14 mouse cellular contexts compared by ENCODE assay signal in genomic region chr15:67249147-67249546, GRCm38 (mm10).
DNase-seq lines count a peak whose midpoint lies in the region; ATAC-seq and TF ChIP-seq lines count a peak whose summit lies in the region.
"Had no signal": no experiment of that assay in that cellular context is flagged by ENCODE, and none has a peak within 500 bp of the region (broad histone marks: within the 10 kb centered on the region; RNA-seq: fewer than 3 reads in every experiment).

No protein-coding gene starts in this region.

- TF ChIP-seq EP300 in stomach, postnatal 0 days (optimal IDR thresholded peaks at IDR 0.05), result no peak

- no peak for TF ChIP-seq CTCF in forebrain, postnatal 0 days (IDR thresholded peaks at IDR 0.05; ENCODE audit: low read depth)
- no peak for TF ChIP-seq CTCF in stomach, postnatal 0 days (IDR thresholded peaks at IDR 0.05; ENCODE audit: low read depth)

- no peaks in the 10 kb centered on the region for H3K36me3 ChIP-seq in forebrain, postnatal 0 days (ENCODE audit: insufficient read depth)
- H3K36me3 ChIP-seq in forebrain, embryonic 11.5 days (ENCODE audit: control insufficient read depth, insufficient read depth, low read length), result no peaks in the 10 kb centered on the region
- no peaks in the 10 kb centered on the region for H3K36me3 ChIP-seq in hindbrain, embryonic 16.5 days (ENCODE audit: control insufficient read depth, insufficient read depth, low read length)
- H3K36me3 ChIP-seq in hindbrain, embryonic 11.5 days (ENCODE audit: control insufficient read depth, insufficient read depth, low read length), result no peaks in the 10 kb centered on the region
- H3K36me3 ChIP-seq in stomach, embryonic 14.5 days (ENCODE audit: control insufficient read depth, insufficient read depth, low read length), result no peaks in the 10 kb centered on the region
- H3K36me3 ChIP-seq in stomach, postnatal 0 days (ENCODE audit: control insufficient read depth, insufficient read depth, low read length), result no peaks in the 10 kb centered on the region
- H3K36me3 ChIP-seq: embryonic facial prominence, embryonic 15.5 days; intestine, embryonic 15.5 days; liver, embryonic 12.5 days had no signal

- peak; percentile 52 for DNase-seq in forebrain, postnatal 0 days
- no peak for DNase-seq in forebrain, embryonic 11.5 days (ENCODE audit: low spot score)
- no peak for DNase-seq in hindbrain, embryonic 11.5 days (ENCODE audit: low spot score)
- no peak for DNase-seq in stomach, postnatal 0 days (ENCODE audit: low spot score)
- no peak for DNase-seq in kidney, postnatal 4 days
- DNase-seq in thymus, postnatal 36 days, result no peak
- DNase-seq: adrenal gland, adult 2 months; cerebellum, adult 9-11 months; layer of hippocampus, adult 9-11 months had no signal

- H3K4me2 ChIP-seq in forebrain, postnatal 0 days (ENCODE audit: low read depth), result no peak overlapping the region
- no peak overlapping the region for H3K4me2 ChIP-seq in forebrain, embryonic 11.5 days (ENCODE audit: low read depth, low read length, severe bottlenecking)
- H3K4me2 ChIP-seq in hindbrain, embryonic 16.5 days (ENCODE audit: low read length), result no peak overlapping the region
- H3K4me2 ChIP-seq in hindbrain, embryonic 11.5 days (replicated peaks; ENCODE audit: low read depth, low read length), result no peak overlapping the region
- no peak overlapping the region for H3K4me2 ChIP-seq in stomach, embryonic 14.5 days (replicated peaks; ENCODE audit: low read depth, low read length)
- H3K4me2 ChIP-seq in stomach, postnatal 0 days (replicated peaks; ENCODE audit: low read depth), result no peak overlapping the region
- H3K4me2 ChIP-seq: embryonic facial prominence, embryonic 15.5 days; intestine, embryonic 15.5 days; liver, embryonic 12.5 days had no signal

- ATAC-seq in forebrain, postnatal 0 days, result peak; percentile 36
- ATAC-seq in forebrain, embryonic 11.5 days (replicated peaks; ENCODE audit: low FRiP score), result no peak
- peak; percentile 61 for ATAC-seq in hindbrain, embryonic 16.5 days
- ATAC-seq in hindbrain, embryonic 11.5 days (ENCODE audit: low FRiP score), result no peak
- ATAC-seq in stomach, embryonic 14.5 days (ENCODE audit: insufficient number of reproducible peaks, insufficient read depth, low FRiP score, low read depth), result peak; percentile 33; the same call in 1 of the 2 replicates
- no peak for ATAC-seq in stomach, postnatal 0 days (ENCODE audit: low FRiP score, low TSS enrichment)
- ATAC-seq: intestine, embryonic 15.5 days; liver, embryonic 12.5 days had no signal

- H3K4me3 ChIP-seq in forebrain, postnatal 0 days (ENCODE audit: low read depth, low read length), result no peak overlapping the region
- H3K4me3 ChIP-seq in forebrain, embryonic 11.5 days (ENCODE audit: low read depth, low read length), result no peak overlapping the region
- H3K4me3 ChIP-seq in hindbrain, embryonic 16.5 days (ENCODE audit: low read length), result no peak overlapping the region
- no peak overlapping the region for H3K4me3 ChIP-seq in hindbrain, embryonic 11.5 days (ENCODE audit: low read depth, low read length)
- no peak overlapping the region for H3K4me3 ChIP-seq in stomach, embryonic 14.5 days (ENCODE audit: low read depth, low read length)
- no peak overlapping the region for H3K4me3 ChIP-seq in stomach, postnatal 0 days (ENCODE audit: low read depth, low read length)
- H3K4me3 ChIP-seq: embryonic facial prominence, embryonic 15.5 days; intestine, embryonic 15.5 days; liver, embryonic 12.5 days had no signal

- no peak overlapping the region for H3K27ac ChIP-seq in forebrain, postnatal 0 days (ENCODE audit: low read depth, low read length)
- no peak overlapping the region for H3K27ac ChIP-seq in forebrain, embryonic 11.5 days (ENCODE audit: low read depth, low read length)
- no peak overlapping the region for H3K27ac ChIP-seq in hindbrain, embryonic 16.5 days (ENCODE audit: low read depth, low read length)
- no peak overlapping the region for H3K27ac ChIP-seq in hindbrain, embryonic 11.5 days (ENCODE audit: low read depth, low read length)
- no peak overlapping the region for H3K27ac ChIP-seq in stomach, embryonic 14.5 days (ENCODE audit: low read length)
- H3K27ac ChIP-seq in stomach, postnatal 0 days (replicated peaks), result no peak overlapping the region
- H3K27ac ChIP-seq: embryonic facial prominence, embryonic 15.5 days; intestine, embryonic 15.5 days; liver, embryonic 12.5 days had no signal

- WGBS in forebrain, postnatal 0 days, result 11% methylated on average over 4 of the region's 4 CpGs
- 38% methylated on average over 4 of the region's 4 CpGs for WGBS in forebrain, embryonic 11.5 days
- WGBS in hindbrain, embryonic 16.5 days, result 33% methylated on average over 4 of the region's 4 CpGs
- WGBS in hindbrain, embryonic 11.5 days, result 51% methylated on average over 4 of the region's 4 CpGs
- WGBS in stomach, embryonic 14.5 days, result 27% methylated on average over 4 of the region's 4 CpGs
- 38% methylated on average over 4 of the region's 4 CpGs for WGBS in stomach, postnatal 0 days

- no peaks in the 10 kb centered on the region for H3K27me3 ChIP-seq in forebrain, postnatal 0 days (ENCODE audit: insufficient read depth, low read length)
- peaks cover 15% of the 10 kb centered on the region; the same call in 1 of the 2 replicates for H3K27me3 ChIP-seq in forebrain, embryonic 11.5 days (ENCODE audit: control insufficient read depth, insufficient read depth, low read length)
- peaks cover 2% of the 10 kb centered on the region; the same call in 1 of the 2 replicates for H3K27me3 ChIP-seq in hindbrain, embryonic 16.5 days (replicated peaks; ENCODE audit: control insufficient read depth, insufficient read depth, low read length)
- H3K27me3 ChIP-seq in hindbrain, embryonic 11.5 days (ENCODE audit: control insufficient read depth, insufficient read depth, low read length), result no peaks in the 10 kb centered on the region
- no peaks in the 10 kb centered on the region for H3K27me3 ChIP-seq in stomach, embryonic 14.5 days (ENCODE audit: control insufficient read depth, insufficient read depth, low read length)
- H3K27me3 ChIP-seq in stomach, postnatal 0 days (ENCODE audit: control insufficient read depth, insufficient read depth, low read length), result no peaks in the 10 kb centered on the region
- H3K27me3 ChIP-seq: embryonic facial prominence, embryonic 15.5 days; intestine, embryonic 15.5 days; liver, embryonic 12.5 days had no signal

- H3K9ac ChIP-seq in forebrain, postnatal 0 days, result no peak overlapping the region
- H3K9ac ChIP-seq in forebrain, embryonic 11.5 days (ENCODE audit: low read length), result no peak overlapping the region
- H3K9ac ChIP-seq in hindbrain, embryonic 16.5 days (ENCODE audit: low read depth, low read length), result no peak overlapping the region
- no peak overlapping the region for H3K9ac ChIP-seq in hindbrain, embryonic 11.5 days (ENCODE audit: low read depth, low read length)
- no peak overlapping the region for H3K9ac ChIP-seq in stomach, embryonic 14.5 days (replicated peaks; ENCODE audit: low read depth, low read length)
- H3K9ac ChIP-seq in stomach, postnatal 0 days (ENCODE audit: low read length), result no peak overlapping the region
- H3K9ac ChIP-seq: embryonic facial prominence, embryonic 15.5 days; intestine, embryonic 15.5 days; liver, embryonic 12.5 days had no signal

- H3K9me3 ChIP-seq in forebrain, postnatal 0 days (ENCODE audit: low read length), result no peaks in the 10 kb centered on the region
- no peaks in the 10 kb centered on the region for H3K9me3 ChIP-seq in forebrain, embryonic 11.5 days (ENCODE audit: control insufficient read depth, low read length)
- no peaks in the 10 kb centered on the region for H3K9me3 ChIP-seq in hindbrain, embryonic 16.5 days (ENCODE audit: control insufficient read depth, low read length)
- no peaks in the 10 kb centered on the region for H3K9me3 ChIP-seq in hindbrain, embryonic 11.5 days (ENCODE audit: control insufficient read depth, low read length)
- H3K9me3 ChIP-seq in stomach, embryonic 14.5 days (ENCODE audit: control insufficient read depth, low read depth, low read length), result no peaks in the 10 kb centered on the region
- H3K9me3 ChIP-seq in stomach, postnatal 0 days (ENCODE audit: control insufficient read depth, low read length), result no peaks in the 10 kb centered on the region
- H3K9me3 ChIP-seq: embryonic facial prominence, embryonic 15.5 days; intestine, embryonic 15.5 days; liver, embryonic 12.5 days had no signal

- peaks cover 4% of the 10 kb centered on the region; the same call in 1 of the 2 replicates for H3K4me1 ChIP-seq in forebrain, postnatal 0 days (ENCODE audit: insufficient read depth)
- peaks cover 4% of the 10 kb centered on the region; the same call in 1 of the 2 replicates for H3K4me1 ChIP-seq in forebrain, embryonic 11.5 days (replicated peaks; ENCODE audit: control insufficient read depth, insufficient read depth, low read length)
- H3K4me1 ChIP-seq in hindbrain, embryonic 16.5 days (ENCODE audit: control insufficient read depth, insufficient read depth, low read depth, low read length), result peaks cover 7% of the 10 kb centered on the region; the same call in 1 of the 2 replicates
- H3K4me1 ChIP-seq in hindbrain, embryonic 11.5 days (replicated peaks; ENCODE audit: control insufficient read depth, insufficient read depth, low read length), result 0 out of 2 replicates have a peak, but pooled peaks cover 5% of the 10 kb centered on the region
- no peaks in the 10 kb centered on the region for H3K4me1 ChIP-seq in stomach, embryonic 14.5 days (ENCODE audit: control insufficient read depth, insufficient read depth, low read length)
- H3K4me1 ChIP-seq in stomach, postnatal 0 days (replicated peaks; ENCODE audit: control insufficient read depth, insufficient read depth), result no peaks in the 10 kb centered on the region
- H3K4me1 ChIP-seq: embryonic facial prominence, embryonic 15.5 days; intestine, embryonic 15.5 days; liver, embryonic 12.5 days had no signal

Comparison
In these comparisons a context has a peak if more than half of its experiments do, and no peak if none do; other contexts are left out.
1. ATAC-seq: peak in forebrain, postnatal 0 days (single experiment), hindbrain, embryonic 16.5 days (single experiment) and stomach, embryonic 14.5 days (single experiment); none in forebrain, embryonic 11.5 days (single experiment), hindbrain, embryonic 11.5 days (single experiment) and stomach, postnatal 0 days (single experiment).